Mouse (Mus musculus) bone marrow, adult 2 months (tissue): Measurements from ENCODE around the gene Gm10409. TPM values are rescaled to one million over a fixed set of nuclear protein-coding genes. Genes with fewer than 3 reads are reported as not detected.
"Not testable (repeated sequence)": the region's sequence is repeated elsewhere in the genome, so short reads cannot be mapped to it uniquely, and the experiment has no call there.

Experiments
- H3K27ac ChIP-seq: fragments of 200-500 bp; 2 replicates; pipeline ENCODE4 v1.5.1; 2012; ENCODE audit warnings: low read depth, mild to moderate bottlenecking, control low read depth, inconsistent platforms, low read length; ENCODE audit not compliant: control insufficient read depth, poor library complexity, insufficient read depth
- H3K4me1 ChIP-seq: fragments of 200-500 bp; 2 replicates; pipeline ENCODE4 v1.6.1; 2011; ENCODE audit warnings: low read length; ENCODE audit not compliant: control insufficient read depth, insufficient read depth
- H3K4me3 ChIP-seq: fragments of 200-500 bp; replicated peaks from 2 replicates; pipeline ENCODE3; 2011; ENCODE audit warnings: mild to moderate bottlenecking, low read depth, low read length, control low read depth; ENCODE audit not compliant: control insufficient read depth
- WGBS: fragments of 180-500 bp; shearing (Covaris S2); methylation state at CpG from one replicate; pipeline ENCODE4 v1.1.7; 2018; 5-methylcytosine and 5-hydroxymethylcytosine counted together
- polyA plus RNA-seq: library from polyadenylated mRNA; stranded (reverse); fragments of >200 nt; gene quantifications from 2 replicates; pipeline ENCODE4 v1.2.4, GENCODE M21; 2011; ENCODE audit warnings: low replicate concordance; ENCODE audit not compliant: missing spikeins, insufficient read depth, insufficient read length

Gene Gm10409
- not detected in 2 replicates for polyA plus RNA-seq

- not testable (repeated sequence) for H3K4me1 ChIP-seq, H3K27ac ChIP-seq, H3K4me3 ChIP-seq
- WGBS, result no CpG with 5 or more reads among the region's 32 CpGs
Observed at GRCm38 (mm10) chr14:3412314-3412713, at the start of gene Gm10409. Gm10409 (plus strand) TSS chr14:3412614.

GRCm38 (mm10) chr14:3394793-3395192, 17.6 kb upstream of the Gm10409 start, which contains the start of gene Gm10413:
Gm10413 (plus strand) TSS chr14:3395093.
- not testable (repeated sequence) for H3K27ac ChIP-seq, H3K4me3 ChIP-seq, H3K4me1 ChIP-seq
- WGBS, result no CpG with 5 or more reads among the region's 2 CpGs

DNA sequence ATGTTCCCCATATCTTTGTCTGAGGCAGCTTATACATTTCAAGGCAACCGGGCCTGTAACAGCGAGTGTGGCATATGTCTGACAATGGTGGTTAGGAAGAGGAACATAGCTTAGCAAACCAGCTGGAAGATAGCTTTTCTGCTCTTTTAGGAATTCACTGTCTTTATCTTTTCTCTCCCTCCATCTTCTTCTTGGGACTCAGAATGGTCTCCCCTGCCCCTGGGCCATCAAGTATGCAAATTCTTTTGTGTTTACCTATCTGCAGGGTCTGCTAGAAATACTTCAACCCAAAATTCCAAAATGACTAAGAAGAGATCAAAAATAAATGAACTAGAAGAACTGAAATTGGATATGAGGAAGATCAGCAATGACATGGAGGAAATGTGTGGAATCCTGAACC, 15.4 kb downstream of the Gm10409 start, which contains the start of gene Gm3005:
Gene Gm3005 (plus strand): TSS at position 301 of the 400 bp plus-strand sequence.
- H3K4me1 ChIP-seq, H3K27ac ChIP-seq, H3K4me3 ChIP-seq: not testable (repeated sequence)
- no CpG with 5 or more reads among the region's 2 CpGs for WGBS

- H3K27ac ChIP-seq, H3K4me1 ChIP-seq, H3K4me3 ChIP-seq: not testable (repeated sequence)
- WGBS, result no CpG with 5 or more reads among the region's 3 CpGs
Observed at GRCm38 (mm10) chr14:3449079-3449478, 36.7 kb downstream of the Gm10409 start, which contains the start of gene Gm10408. Gm10408 (plus strand) TSS chr14:3449379.

Other genes with a start within 250 kb of the Gm10409 start
- not detected in 2 replicates for gene Gm5795, start 224.4 kb upstream of the Gm10409 start, polyA plus RNA-seq
- not detected in 2 replicates for gene D830030K20Rik, start 204.1 kb upstream of the Gm10409 start, polyA plus RNA-seq
- not detected in 2 replicates for gene Gm2956, start 80.0 kb upstream of the Gm10409 start, polyA plus RNA-seq
- not detected in 2 replicates for gene Gm10413, start 17.5 kb upstream of the Gm10409 start, polyA plus RNA-seq
- not detected in 2 replicates for gene Gm3005, start 15.5 kb downstream of the Gm10409 start, polyA plus RNA-seq
- gene Gm10408, start 36.8 kb downstream of the Gm10409 start, polyA plus RNA-seq, result not detected in 2 replicates
- not detected in 2 replicates for gene Gm3012, start 221.9 kb downstream of the Gm10409 start, polyA plus RNA-seq
- not detected in 2 replicates for gene Gm3020, start 239.4 kb downstream of the Gm10409 start, polyA plus RNA-seq